Comparison of ENCODE assay signal across 8 mouse cellular contexts in genomic region chr10:84916810-84917730, GRCm38 (mm10). TPM values are rescaled to one million over a fixed set of nuclear protein-coding genes. Genes with fewer than 3 reads are reported as not detected.
DNase-seq lines count a peak whose midpoint lies in the region; ATAC-seq and TF ChIP-seq lines count a peak whose summit lies in the region.

TSS of gene Ric8b (plus strand) at chr10:84917616.

- DNase-seq in c-Kit-positive CD71-positive TER-119-positive erythroid progenitor cells, embryonic 14.5 days (ENCODE audit: low spot score) = peak; percentile 92
- peak; percentile 100 for DNase-seq in heart, postnatal 0 days (ENCODE audit: low spot score)
- DNase-seq in kidney, postnatal 4 days = peak; percentile 97 to 98

- 0 out of 2 replicates have a peak, but pooled peaks cover 6% of the 10 kb centered on the region for H3K36me3 ChIP-seq in E14TG2a.4 (ENCODE audit: insufficient read depth, low read length)
- no peaks in the 10 kb centered on the region for H3K36me3 ChIP-seq in forebrain, embryonic 12.5 days (replicated peaks)
- H3K36me3 ChIP-seq in heart, postnatal 0 days (replicated peaks; ENCODE audit: control insufficient read depth, insufficient read depth, low read length) = no peaks in the 10 kb centered on the region
- no peaks in the 10 kb centered on the region for H3K36me3 ChIP-seq in liver, embryonic 16.5 days (ENCODE audit: control insufficient read depth, insufficient read depth)
- H3K36me3 ChIP-seq in neural tube, embryonic 13.5 days = 0 out of 2 replicates have a peak, but pooled peaks cover 8% of the 10 kb centered on the region
- H3K36me3 ChIP-seq in testis, adult 2 months (ENCODE audit: control insufficient read depth, insufficient read depth, low read length) = no peaks in the 10 kb centered on the region; the same call in 1 of the 2 replicates

- ATAC-seq in forebrain, embryonic 12.5 days (ENCODE audit: low FRiP score) = peak; percentile 97
- peak; percentile 97 for ATAC-seq in heart, postnatal 0 days (ENCODE audit: insufficient read depth, low read depth)
- ATAC-seq in liver, embryonic 16.5 days (ENCODE audit: low read depth) = peak; percentile 95
- peak; percentile 97 for ATAC-seq in neural tube, embryonic 13.5 days (ENCODE audit: low read depth)

- H3K27me3 ChIP-seq in E14TG2a.4 (ENCODE audit: insufficient read depth, low read length) = no peaks in the 10 kb centered on the region
- H3K27me3 ChIP-seq in forebrain, embryonic 12.5 days = peaks cover 15% of the 10 kb centered on the region
- no peaks in the 10 kb centered on the region for H3K27me3 ChIP-seq in heart, postnatal 0 days (ENCODE audit: control insufficient read depth, insufficient read depth, low read length)
- H3K27me3 ChIP-seq in liver, embryonic 16.5 days (ENCODE audit: control insufficient read depth, insufficient read depth, low read depth, low read length) = no peaks in the 10 kb centered on the region
- no peaks in the 10 kb centered on the region for H3K27me3 ChIP-seq in neural tube, embryonic 13.5 days
- no peaks in the 10 kb centered on the region for H3K27me3 ChIP-seq in testis, adult 2 months (ENCODE audit: control insufficient read depth, insufficient read depth, low read length)

- H3K9ac ChIP-seq in forebrain, embryonic 12.5 days = peak within 1 kb of the TSS; percentile 88
- peak within 1 kb of the TSS; percentile 92 for H3K9ac ChIP-seq in heart, postnatal 0 days (replicated peaks; ENCODE audit: low read depth, low read length)
- H3K9ac ChIP-seq in liver, embryonic 16.5 days (ENCODE audit: low read depth, low read length) = peak within 1 kb of the TSS; percentile 87
- peak within 1 kb of the TSS; percentile 94 for H3K9ac ChIP-seq in neural tube, embryonic 13.5 days

- H3K4me3 ChIP-seq in E14TG2a.4 (replicated peaks; ENCODE audit: low read length) = peak within 1 kb of the TSS; percentile 90
- H3K4me3 ChIP-seq in forebrain, embryonic 12.5 days (replicated peaks) = peak within 1 kb of the TSS; percentile 81
- peak within 1 kb of the TSS; percentile 97 for H3K4me3 ChIP-seq in heart, postnatal 0 days (ENCODE audit: low read depth, low read length)
- peak within 1 kb of the TSS; percentile 83 for H3K4me3 ChIP-seq in liver, embryonic 16.5 days (ENCODE audit: low read depth, low read length)
- peak within 1 kb of the TSS; percentile 86 for H3K4me3 ChIP-seq in neural tube, embryonic 13.5 days
- H3K4me3 ChIP-seq in testis, adult 2 months (ENCODE audit: control insufficient read depth, low read depth, low read length) = peak within 1 kb of the TSS; percentile 98

- H3K9me3 ChIP-seq in E14TG2a.4 (ENCODE audit: low read length) = no peaks in the 10 kb centered on the region
- no peaks in the 10 kb centered on the region for H3K9me3 ChIP-seq in forebrain, embryonic 12.5 days
- H3K9me3 ChIP-seq in heart, postnatal 0 days (replicated peaks; ENCODE audit: control insufficient read depth, low read length) = no peaks in the 10 kb centered on the region
- no peaks in the 10 kb centered on the region for H3K9me3 ChIP-seq in liver, embryonic 16.5 days (replicated peaks; ENCODE audit: control insufficient read depth, low read length)
- no peaks in the 10 kb centered on the region for H3K9me3 ChIP-seq in neural tube, embryonic 13.5 days

- peak; percentile 46 for TF ChIP-seq POLR2A in testis, adult 2 months (IDR thresholded peaks at IDR 0.05; ENCODE audit: control insufficient read depth, low read depth, low read length)

- TF ChIP-seq CTCF in E14TG2a.4 (conservative IDR thresholded peaks at IDR 0.05; ENCODE audit: low read length) = no peak
- TF ChIP-seq CTCF in heart, postnatal 0 days (IDR thresholded peaks at IDR 0.05; ENCODE audit: low read depth) = 0 out of 2 replicates have a peak, but pooled peaks have one; percentile 6
- TF ChIP-seq CTCF in testis, adult 2 months (IDR thresholded peaks at IDR 0.05; ENCODE audit: control insufficient read depth, insufficient read depth, insufficient replicate concordance, low read depth, low read length) = no peak

- peak within 1 kb of the TSS; percentile 86 for H3K4me2 ChIP-seq in forebrain, embryonic 12.5 days
- H3K4me2 ChIP-seq in heart, postnatal 0 days (ENCODE audit: low read depth, low read length) = peak within 1 kb of the TSS; percentile 93
- peak within 1 kb of the TSS; percentile 74 for H3K4me2 ChIP-seq in liver, embryonic 16.5 days (ENCODE audit: low read depth, low read length)
- peak within 1 kb of the TSS; percentile 85 for H3K4me2 ChIP-seq in neural tube, embryonic 13.5 days

- H3K4me1 ChIP-seq in E14TG2a.4 (replicated peaks; ENCODE audit: low read depth, low read length) = peaks cover 70% of the 10 kb centered on the region
- peaks cover 23% of the 10 kb centered on the region for H3K4me1 ChIP-seq in forebrain, embryonic 12.5 days
- H3K4me1 ChIP-seq in heart, postnatal 0 days (ENCODE audit: control insufficient read depth, insufficient read depth) = 0 out of 2 replicates have a peak, but pooled peaks cover 8% of the 10 kb centered on the region
- H3K4me1 ChIP-seq in liver, embryonic 16.5 days (ENCODE audit: control insufficient read depth, low read depth, low read length) = peaks cover 10% of the 10 kb centered on the region
- peaks cover 39% of the 10 kb centered on the region for H3K4me1 ChIP-seq in neural tube, embryonic 13.5 days (replicated peaks)
- peaks cover 5% of the 10 kb centered on the region for H3K4me1 ChIP-seq in testis, adult 2 months (ENCODE audit: control insufficient read depth, insufficient read depth, low read length)

- peak within 1 kb of the TSS; percentile 94 for H3K27ac ChIP-seq in forebrain, embryonic 12.5 days
- peak within 1 kb of the TSS; percentile 94 for H3K27ac ChIP-seq in heart, postnatal 0 days (ENCODE audit: low read depth)
- peak within 1 kb of the TSS; percentile 83 for H3K27ac ChIP-seq in liver, embryonic 16.5 days (ENCODE audit: low read length)
- H3K27ac ChIP-seq in neural tube, embryonic 13.5 days (replicated peaks) = peak within 1 kb of the TSS; percentile 98
- H3K27ac ChIP-seq in testis, adult 2 months (ENCODE audit: control insufficient read depth, insufficient read depth, low read depth, low read length) = peak within 1 kb of the TSS; percentile 100

- WGBS in forebrain, embryonic 12.5 days = under 1% methylated on average over 47 of the region's 51 CpGs
- under 1% methylated on average over 51 of the region's 51 CpGs for WGBS in heart, postnatal 0 days
- WGBS in liver, embryonic 16.5 days (ENCODE audit: insufficient replicate concordance) = under 1% methylated on average over 44 of the region's 51 CpGs
- WGBS in neural tube, embryonic 13.5 days = under 1% methylated on average over 50 of the region's 51 CpGs

- peak; percentile 13; the same call in 1 of the 2 replicates for TF ChIP-seq EP300 in heart, postnatal 0 days (IDR thresholded peaks at IDR 0.05; ENCODE audit: low read depth)

RNA-seq across cellular contexts. Expression of gene Ric8b, which starts in this region (rescaled TPM):
- 31.0 and 37.0 TPM in 2 replicates for polyA plus RNA-seq in forebrain, embryonic 12.5 days (2016; fragmentation: Nextera tagmentation; extraction: Ambion mirVana)
- total RNA-seq in heart, postnatal 0 days (2014; rRNA removed; ENCODE audit: low replicate concordance) = 18.3 and 22.7 TPM in 2 replicates
- 10.5 and 12.8 TPM in 2 replicates for polyA plus RNA-seq in heart, postnatal 0 days (2015; fragmentation: Nextera tagmentation; extraction: Ambion mirVana)
- 3.0 and 3.2 TPM in 2 replicates for polyA plus RNA-seq in liver, embryonic 16.5 days (2015; fragmentation: Nextera tagmentation; extraction: Ambion mirVana)
- 48.7 and 54.7 TPM in 2 replicates for polyA plus RNA-seq in neural tube, embryonic 13.5 days (2015; fragmentation: Nextera tagmentation; extraction: Ambion mirVana)
- 3.0 and 3.4 TPM in 2 replicates for polyA plus RNA-seq in testis, adult 2 months (2012; rRNA removed)

Comparison
In these comparisons a context has a peak if more than half of its experiments do, and no peak if none do; other contexts are left out.
1. Peak in every context shown above with its lines: DNase-seq, ATAC-seq, H3K4me3 ChIP-seq and H3K27ac ChIP-seq.